Mouse (Mus musculus): ENCODE results near the gene Sgk1.

Gene Sgk1

GRCm38 (mm10) chr10:21918750-21919145, 36.8 kb downstream of the Sgk1 start:
- DNase-seq, result no peak

- DNase-seq, result no peak
Measured at GRCm38 (mm10) chr10:21920611-21921010, 38.6 kb downstream of the Sgk1 start.

GRCm38 (mm10) chr10:21922716-21923350, 40.8 kb downstream of the Sgk1 start:
- DNase-seq, result no peak

GRCm38 (mm10) chr10:21923495-21923952, 41.5 kb downstream of the Sgk1 start:
- peak; percentile 55 for DNase-seq

- DNase-seq, result peak; percentile 35
Measured at GRCm38 (mm10) chr10:21924051-21924720, 42.2 kb downstream of the Sgk1 start.

- no peak for DNase-seq
Measured at GRCm38 (mm10) chr10:21926941-21927340, 45.0 kb downstream of the Sgk1 start.

- no peak for DNase-seq
Measured at GRCm38 (mm10) chr10:21930781-21931380, 48.9 kb downstream of the Sgk1 start.

GRCm38 (mm10) chr10:21932791-21933190, 50.8 kb downstream of the Sgk1 start:
- no peak for DNase-seq

- no peak for DNase-seq
Measured at GRCm38 (mm10) chr10:21934826-21935225, 52.8 kb downstream of the Sgk1 start.

- no peak for DNase-seq
Measured at GRCm38 (mm10) chr10:21936513-21937221, 54.7 kb downstream of the Sgk1 start.

GRCm38 (mm10) chr10:21937222-21937605, 55.2 kb downstream of the Sgk1 start:
- DNase-seq, result no peak

- no peak for DNase-seq
Measured at GRCm38 (mm10) chr10:21938166-21938565, 56.2 kb downstream of the Sgk1 start.

- DNase-seq, result no peak
Measured at GRCm38 (mm10) chr10:21941235-21941634, 59.3 kb downstream of the Sgk1 start.

GRCm38 (mm10) chr10:21943145-21943700, 61.2 kb downstream of the Sgk1 start:
- DNase-seq, result no peak

- DNase-seq, result no peak
Measured at GRCm38 (mm10) chr10:21945195-21945594, 63.2 kb downstream of the Sgk1 start.

- DNase-seq, result no peak
Measured at GRCm38 (mm10) chr10:21946751-21947351, 64.9 kb downstream of the Sgk1 start.

- no peak for DNase-seq
Measured at GRCm38 (mm10) chr10:21952520-21952919, 70.5 kb downstream of the Sgk1 start.

- DNase-seq, result no peak
Measured at GRCm38 (mm10) chr10:21961111-21961510, 79.1 kb downstream of the Sgk1 start.

GRCm38 (mm10) chr10:21963005-21963404, 81.0 kb downstream of the Sgk1 start:
- DNase-seq, result no peak

GRCm38 (mm10) chr10:21973676-21974075, 91.7 kb downstream of the Sgk1 start:
- no peak for DNase-seq

GRCm38 (mm10) chr10:21974801-21975200, 92.8 kb downstream of the Sgk1 start:
- DNase-seq, result no peak

GRCm38 (mm10) chr10:21975384-21975783, 93.4 kb downstream of the Sgk1 start:
- DNase-seq, result no peak

- no peak for DNase-seq
Measured at GRCm38 (mm10) chr10:21976253-21976652, 94.3 kb downstream of the Sgk1 start.
